Mouse (Mus musculus) heart, embryonic 16.5 days (tissue): ENCODE results near the gene Col20a1. TPM values are rescaled to one million over a fixed set of nuclear protein-coding genes. Genes with fewer than 3 reads are reported as not detected.

Experiments used
- ATAC-seq: fragments of 200-750 bp; cut with Nextera tagmentation; replicated peaks from 2 replicates; pipeline ENCODE4 v1.8.0; 2017; ENCODE audit warnings: moderate number of reproducible peaks; ENCODE audit not compliant: insufficient read depth, low FRiP score; ENCODE audit errors: extremely low read depth
- H3K27ac ChIP-seq: fragments of 300-500 bp; sonication (generic); 2 replicates; pipeline ENCODE4 v1.5.1; 2014; ENCODE audit warnings: mild to moderate bottlenecking, low read length, control low read depth, moderate library complexity
- H3K27me3 ChIP-seq: fragments of 300-500 bp; sonication (generic); 2 replicates; pipeline ENCODE4 v1.6.1; 2014; ENCODE audit warnings: low read length, mixed read lengths; ENCODE audit not compliant: control insufficient read depth, insufficient read depth
- H3K36me3 ChIP-seq: fragments of 300-500 bp; sonication (generic); 2 replicates; pipeline ENCODE4 v1.6.1; 2014; ENCODE audit not compliant: control insufficient read depth, insufficient read depth
- H3K4me1 ChIP-seq: fragments of 300-500 bp; sonication (generic); 2 replicates; pipeline ENCODE4 v1.6.1; 2014; ENCODE audit warnings: low read length, mixed read lengths; ENCODE audit not compliant: control insufficient read depth, insufficient read depth
- H3K4me2 ChIP-seq: fragments of 300-500 bp; sonication (generic); 2 replicates; pipeline ENCODE4 v1.6.1; 2014; ENCODE audit warnings: low read depth, mild to moderate bottlenecking, control low read depth, low read length
- H3K4me3 ChIP-seq: fragments of 300-500 bp; sonication (generic); 2 replicates; pipeline ENCODE4 v1.5.1; 2014; ENCODE audit warnings: mild to moderate bottlenecking, control low read depth, low read length
- H3K9ac ChIP-seq: fragments of 300-500 bp; sonication (generic); 2 replicates; pipeline ENCODE4 v1.6.1; 2014; ENCODE audit warnings: low read length, control low read depth
- H3K9me3 ChIP-seq: fragments of 300-500 bp; sonication (generic); replicated peaks from 2 replicates; pipeline ENCODE4 v1.6.1; 2016; ENCODE audit warnings: low read length; ENCODE audit not compliant: control insufficient read depth
- WGBS: fragments of 180-500 bp; shearing (Covaris S2); extraction: QIAGEN DNeasy Blood & Tissue Kit; methylation state at CpG from one replicate; pipeline ENCODE4 v1.1.7; 2014; 5-methylcytosine and 5-hydroxymethylcytosine counted together
- polyA plus RNA-seq: library from polyadenylated mRNA; unstranded; fragments of >200 nt; fragmentation: Nextera tagmentation; extraction: Ambion mirVana; gene quantifications from 2 replicates; pipeline ENCODE4 v1.2.1, GENCODE M21; 2015

Col20a1 gene
- polyA plus RNA-seq, 1 experiment from 2014 or later = 0.07 TPM

GRCm38 (mm10) chr2:180962616-180963308 is 23.6 kb upstream of the Col20a1 start:
- Histone ChIP-seq H3K27me3 (no peaks in the 10 kb centered on the region), H3K4me1 (peaks cover 24% of the 10 kb centered on the region), H3K4me3 (no peak overlapping the region), H3K4me2 (no peak overlapping the region), H3K36me3 (no peaks in the 10 kb centered on the region), H3K9me3 (no peaks in the 10 kb centered on the region), H3K27ac (peak overlapping the region; percentile 47), H3K9ac (no peak overlapping the region)
- WGBS = 44% methylated on average over 2 of the region's 2 CpGs
- ATAC-seq = peak; percentile 19; the same call in 1 of the 2 replicates

DNA sequence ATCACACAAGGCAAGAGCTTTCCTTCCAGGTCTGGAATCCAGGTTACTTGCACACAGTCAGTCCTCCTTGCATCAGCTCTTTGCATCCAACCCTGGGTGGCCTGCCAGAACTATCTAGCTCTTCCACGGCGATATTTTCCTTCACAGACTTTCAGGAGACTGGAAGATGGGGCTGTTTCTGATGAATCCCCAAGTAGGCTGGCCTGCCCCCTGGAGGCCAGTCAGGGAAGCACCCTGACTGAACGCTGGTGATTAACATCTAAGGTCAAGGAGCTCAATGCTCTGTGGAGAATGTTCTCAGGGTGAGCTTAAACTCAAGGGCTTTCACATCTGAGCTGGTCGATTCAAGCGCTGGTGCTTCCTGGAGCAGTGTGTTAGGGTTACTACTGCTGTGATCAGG is 22.4 kb upstream of the Col20a1 start:
- Histone ChIP-seq H3K9ac (no peak overlapping the region), H3K36me3 (no peaks in the 10 kb centered on the region), H3K4me1 (peaks cover 36% of the 10 kb centered on the region), H3K27me3 (no peaks in the 10 kb centered on the region), H3K4me3 (no peak overlapping the region), H3K27ac (no peak overlapping the region; the same call in 1 of the 2 replicates), H3K9me3 (no peaks in the 10 kb centered on the region), H3K4me2 (no peak overlapping the region)
- WGBS = 6% methylated on average over 5 of the region's 5 CpGs
- ATAC-seq = no peak

- Histone ChIP-seq H3K4me1 (peaks cover 36% of the 10 kb centered on the region), H3K27ac (peak overlapping the region; percentile 80), H3K9ac (peak overlapping the region; percentile 91), H3K4me2 (peak overlapping the region; percentile 81), H3K9me3 (no peaks in the 10 kb centered on the region), H3K27me3 (no peaks in the 10 kb centered on the region), H3K36me3 (peaks cover 5% of the 10 kb centered on the region), H3K4me3 (peak overlapping the region; percentile 73)
- no peak for ATAC-seq
- WGBS = 9% methylated on average over 14 of the region's 14 CpGs
Observed at GRCm38 (mm10) chr2:180966092-180966882, 20.0 kb upstream of the Col20a1 start.

- Histone ChIP-seq H3K27me3 (no peaks in the 10 kb centered on the region), H3K4me1 (peaks cover 35% of the 10 kb centered on the region), H3K9me3 (no peaks in the 10 kb centered on the region), H3K36me3 (peaks cover 14% of the 10 kb centered on the region), H3K4me2 (peak within 1 kb of the TSS; percentile 81), H3K27ac (peak within 1 kb of the TSS; percentile 80), H3K9ac (peak within 1 kb of the TSS; percentile 91), H3K4me3 (peak within 1 kb of the TSS; percentile 73)
- WGBS = under 1% methylated on average over 57 of the region's 57 CpGs
- peak; percentile 89 for ATAC-seq
Observed at GRCm38 (mm10) chr2:180967010-180967763, 19.1 kb upstream of the Col20a1 start, which contains the start of gene Arfgap1. Gene Arfgap1, plus strand, starts transcription at chr2:180967225.

GRCm38 (mm10) chr2:180981133-180981532 is 5.2 kb upstream of the Col20a1 start:
- Histone ChIP-seq H3K4me3 (no peak overlapping the region), H3K27me3 (no peaks in the 10 kb centered on the region), H3K36me3 (peaks cover 50% of the 10 kb centered on the region), H3K4me1 (no peaks in the 10 kb centered on the region), H3K9ac (no peak overlapping the region), H3K9me3 (no peaks in the 10 kb centered on the region), H3K27ac (no peak overlapping the region), H3K4me2 (no peak overlapping the region)
- no peak for ATAC-seq
- WGBS = 81% methylated on average over 6 of the region's 6 CpGs

DNA sequence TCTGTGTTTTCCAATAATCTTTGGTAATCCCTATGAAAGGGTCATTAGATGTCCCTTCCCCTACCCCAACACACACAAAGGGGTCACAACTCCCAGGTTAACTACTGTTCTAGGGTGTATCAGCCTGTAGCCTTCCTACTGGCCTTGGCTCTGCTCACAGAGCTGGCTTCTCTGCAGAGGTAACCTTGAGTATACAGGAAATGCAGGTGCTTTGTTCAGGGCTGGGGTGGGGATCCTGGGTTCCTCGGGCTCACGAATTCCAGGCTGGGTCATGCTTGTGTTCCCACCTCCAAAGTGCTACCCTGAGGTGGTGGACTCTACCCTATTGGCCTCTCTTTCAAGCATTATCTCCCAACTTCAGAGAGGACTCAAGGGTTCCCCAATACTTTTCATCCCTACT is 700 bp upstream of the Col20a1 start:
- no peak overlapping the region for H3K27ac ChIP-seq

DNA sequence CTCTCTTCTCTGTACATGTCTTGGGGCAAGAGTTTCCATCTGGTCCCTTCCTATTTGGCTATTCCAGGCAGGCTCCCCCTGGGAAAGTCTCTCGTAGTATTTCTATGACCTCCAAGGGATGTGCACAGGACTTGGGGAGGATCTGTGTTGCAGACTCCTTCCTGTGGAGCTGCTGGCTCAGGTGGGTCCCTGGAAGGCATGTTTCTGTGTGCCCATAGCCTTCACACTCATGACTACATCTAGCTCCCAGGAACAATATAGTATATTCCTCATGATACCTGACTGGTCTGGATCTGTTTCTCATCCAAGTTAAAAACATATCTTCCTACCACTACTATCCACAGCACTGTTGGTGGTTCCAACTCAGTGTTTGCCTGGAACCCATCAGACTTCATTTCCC is 666 bp downstream of the Col20a1 start:
- WGBS = 45% methylated on average over 1 of the region's 1 CpGs
- H3K27ac ChIP-seq = no peak overlapping the region
- no peak overlapping the region for H3K9ac ChIP-seq
- ATAC-seq = no peak
- H3K27me3 ChIP-seq = no peaks in the 10 kb centered on the region
- no peak overlapping the region for H3K4me2 ChIP-seq
- H3K4me3 ChIP-seq = no peak overlapping the region
- 0 out of 2 replicates have a peak, but pooled peaks cover 3% of the 10 kb centered on the region for H3K36me3 ChIP-seq
- H3K4me1 ChIP-seq = peaks cover 8% of the 10 kb centered on the region
- no peaks in the 10 kb centered on the region for H3K9me3 ChIP-seq

More for the DNA sequence above, 700 bp upstream of the Col20a1 start:
- Histone ChIP-seq H3K4me3 (no peak overlapping the region), H3K36me3 (peaks cover 15% of the 10 kb centered on the region), H3K4me2 (no peak overlapping the region), H3K9ac (no peak overlapping the region), H3K4me1 (peaks cover 8% of the 10 kb centered on the region), H3K9me3 (no peaks in the 10 kb centered on the region), H3K27me3 (no peaks in the 10 kb centered on the region)
- no peak for ATAC-seq
- 58% methylated on average over 2 of the region's 2 CpGs for WGBS

- no peaks in the 10 kb centered on the region for H3K9me3 ChIP-seq
- H3K9ac ChIP-seq = no peak overlapping the region
- peaks cover 8% of the 10 kb centered on the region for H3K4me1 ChIP-seq
- no peak; the same call in 1 of the 2 replicates for ATAC-seq
- no peak overlapping the region for H3K4me3 ChIP-seq
- no peaks in the 10 kb centered on the region for H3K27me3 ChIP-seq
- no peak overlapping the region for H3K27ac ChIP-seq
- H3K4me2 ChIP-seq = no peak overlapping the region
- 32% methylated on average over 5 of the region's 5 CpGs for WGBS
- H3K36me3 ChIP-seq = 0 out of 2 replicates have a peak, but pooled peaks cover under 1% of the 10 kb centered on the region
Observed at GRCm38 (mm10) chr2:180987432-180988030, 1.2 kb downstream of the Col20a1 start.
